Mouse (Mus musculus) forebrain, postnatal 0 days (tissue): ENCODE data around the gene Sox5. TPM values are rescaled to one million over a fixed set of nuclear protein-coding genes. Genes with fewer than 3 reads are reported as not detected.

Experiments
- ATAC-seq: fragments of 200-750 bp; cut with Nextera tagmentation; 2 replicates; pipeline ENCODE4 v1.8.0; 2017; ENCODE audit warnings: mild to moderate bottlenecking, moderate library complexity
- DNase-seq: peaks from one replicate; pipeline ENCODE4 v3.0.0-alpha.2; 2015
- H3K27ac ChIP-seq: fragments of 300-500 bp; sonication (generic); 2 replicates; pipeline ENCODE4 v1.5.1; 2014; ENCODE audit warnings: low read depth, mild to moderate bottlenecking, antibody characterized with exemption, low read length, moderate library complexity, mixed read lengths
- H3K27me3 ChIP-seq: fragments of 300-500 bp; sonication (generic); 2 replicates; pipeline ENCODE4 v1.6.1; 2014; ENCODE audit warnings: mild to moderate bottlenecking, low read length, mixed read lengths; ENCODE audit not compliant: insufficient read depth
- H3K36me3 ChIP-seq: fragments of 300-500 bp; sonication (generic); 2 replicates; pipeline ENCODE4 v1.6.1; 2014; ENCODE audit warnings: mild to moderate bottlenecking, moderate library complexity; ENCODE audit not compliant: insufficient read depth
- H3K4me1 ChIP-seq: fragments of 300-500 bp; sonication (generic); 2 replicates; pipeline ENCODE4 v1.6.1; 2014; ENCODE audit warnings: antibody characterized with exemption; ENCODE audit not compliant: insufficient read depth
- H3K4me2 ChIP-seq: fragments of 300-500 bp; sonication (generic); 2 replicates; pipeline ENCODE4 v1.6.1; 2014; ENCODE audit warnings: low read depth, mild to moderate bottlenecking, moderate library complexity
- H3K4me3 ChIP-seq: fragments of 300-500 bp; sonication (generic); 2 replicates; pipeline ENCODE4 v1.5.1; 2014; ENCODE audit warnings: low read depth, low read length, mixed read lengths
- H3K9ac ChIP-seq: fragments of 300-500 bp; sonication (generic); 2 replicates; pipeline ENCODE4 v1.6.1; 2014; ENCODE audit warnings: mild to moderate bottlenecking
- H3K9me3 ChIP-seq: fragments of 300-500 bp; sonication (generic); 2 replicates; pipeline ENCODE4 v1.6.1; 2016; ENCODE audit warnings: low read length
- CTCF ChIP-seq: sonication (generic); IDR thresholded peaks from 2 replicates; pipeline ENCODE4 v1.5.1; 2016; ENCODE audit warnings: antibody characterized with exemption, control low read depth, low read depth
- WGBS: fragments of 180-500 bp; shearing (Covaris S2); extraction: QIAGEN DNeasy Blood & Tissue Kit; methylation state at CpG from one replicate; pipeline ENCODE4 v1.1.7; 2014; 5-methylcytosine and 5-hydroxymethylcytosine counted together
- polyA plus RNA-seq: library from polyadenylated mRNA; unstranded; fragments of >200 nt; fragmentation: Nextera tagmentation; extraction: Ambion mirVana; gene quantifications from 2 replicates; pipeline ENCODE4 v1.2.1, GENCODE M21; 2015
- total RNA-seq: library from RNA; depleted of rRNA; stranded (reverse); fragments of >200 nt; gene quantifications from 2 replicates; pipeline ENCODE4 v1.2.3, GENCODE M21; 2014

Gene Sox5
- total and polyA plus RNA-seq, 2 experiments from 2014 or later = 31.6 to 62.8 TPM

DNA sequence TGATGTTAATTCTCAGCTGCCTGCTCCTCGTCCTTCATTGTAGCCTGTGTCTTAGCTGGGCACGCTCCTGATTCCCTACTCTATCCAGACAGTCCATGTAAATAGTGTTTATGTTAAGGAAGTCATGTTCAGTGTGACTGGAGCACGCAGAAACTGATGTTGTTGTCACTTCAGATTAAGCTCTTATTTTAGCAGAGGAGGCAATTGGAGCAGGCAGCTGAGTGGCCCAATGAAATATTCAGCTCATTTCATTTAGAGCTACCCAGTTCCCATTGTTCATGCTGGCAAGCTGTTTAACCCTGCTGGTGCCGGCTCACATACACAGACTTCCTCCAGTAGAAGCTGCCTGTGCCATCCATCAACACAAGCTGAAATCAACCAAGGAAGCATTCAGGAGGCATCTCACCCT, 170.4 kb downstream of the Sox5 start:
- Histone ChIP-seq H3K27ac (no peak overlapping the region), H3K9me3 (no peaks in the 10 kb centered on the region), H3K4me3 (no peak overlapping the region), H3K4me1 (no peaks in the 10 kb centered on the region), H3K27me3 (no peaks in the 10 kb centered on the region), H3K4me2 (peak overlapping the region; percentile 6; the same call in 1 of the 2 replicates), H3K36me3 (no peaks in the 10 kb centered on the region), H3K9ac (no peak overlapping the region)
- WGBS = 2% methylated on average over 4 of the region's 4 CpGs
- ATAC-seq = peak; percentile 87
- TF ChIP-seq CTCF = no peak
- DNase-seq = peak; percentile 52

DNA sequence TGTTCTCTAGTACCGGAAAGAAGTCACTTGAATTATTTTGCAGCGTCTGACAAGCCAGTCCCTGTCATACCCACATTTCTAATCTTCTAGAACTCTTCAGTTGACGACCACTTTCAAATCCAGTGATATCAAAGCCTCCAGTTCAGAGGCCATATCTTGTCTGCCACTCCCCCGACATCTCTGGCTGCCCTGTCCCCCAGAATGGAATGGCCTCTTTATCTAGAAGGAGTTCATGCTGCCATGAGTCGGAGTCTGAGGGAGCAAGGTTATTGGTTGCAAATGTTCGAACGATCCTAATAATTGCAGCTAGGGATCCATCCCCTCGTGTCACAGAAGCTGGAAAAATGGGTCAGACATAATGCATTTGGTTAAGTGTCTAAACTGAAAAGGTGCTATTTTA, 170.9 kb downstream of the Sox5 start:
- Histone ChIP-seq H3K9me3 (no peaks in the 10 kb centered on the region), H3K27ac (no peak overlapping the region), H3K4me1 (no peaks in the 10 kb centered on the region), H3K27me3 (no peaks in the 10 kb centered on the region), H3K4me2 (0 out of 2 replicates have a peak overlapping the region, but pooled peaks have one; percentile 6), H3K36me3 (no peaks in the 10 kb centered on the region), H3K9ac (no peak overlapping the region), H3K4me3 (no peak overlapping the region)
- ATAC-seq (0 out of 2 replicates have a peak, but pooled peaks have one; percentile 12), DNase-seq (no peak)
- TF ChIP-seq CTCF = no peak
- 41% methylated on average over 8 of the region's 8 CpGs for WGBS

DNA sequence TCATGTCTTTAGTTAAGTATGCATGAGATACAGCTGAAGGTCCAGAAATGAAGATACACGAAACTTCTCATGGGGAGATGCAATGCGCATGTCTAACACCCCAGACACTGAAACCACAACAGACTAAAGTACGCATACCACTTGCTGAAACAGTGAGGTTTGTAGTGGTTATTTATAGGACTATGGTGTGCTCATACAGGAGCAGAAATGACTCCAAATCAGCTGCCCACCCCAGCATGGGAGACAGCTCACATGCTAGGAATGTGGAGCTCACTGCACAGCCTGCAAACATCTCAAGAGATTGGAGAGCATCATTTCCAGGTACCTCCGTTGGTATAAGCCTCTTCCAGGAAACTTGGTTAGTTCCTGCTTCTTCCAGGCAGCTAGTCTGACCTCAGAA, 178.9 kb downstream of the Sox5 start:
- DNase-seq (no peak), ATAC-seq (no peak)
- Histone ChIP-seq H3K36me3 (no peaks in the 10 kb centered on the region), H3K9me3 (0 out of 2 replicates have a peak, but pooled peaks cover 4% of the 10 kb centered on the region), H3K27me3 (no peaks in the 10 kb centered on the region), H3K27ac (no peak overlapping the region), H3K4me3 (no peak overlapping the region), H3K9ac (no peak overlapping the region), H3K4me2 (no peak overlapping the region), H3K4me1 (peaks cover 11% of the 10 kb centered on the region)
- TF ChIP-seq CTCF = no peak
- 87% methylated on average over 4 of the region's 4 CpGs for WGBS

DNA sequence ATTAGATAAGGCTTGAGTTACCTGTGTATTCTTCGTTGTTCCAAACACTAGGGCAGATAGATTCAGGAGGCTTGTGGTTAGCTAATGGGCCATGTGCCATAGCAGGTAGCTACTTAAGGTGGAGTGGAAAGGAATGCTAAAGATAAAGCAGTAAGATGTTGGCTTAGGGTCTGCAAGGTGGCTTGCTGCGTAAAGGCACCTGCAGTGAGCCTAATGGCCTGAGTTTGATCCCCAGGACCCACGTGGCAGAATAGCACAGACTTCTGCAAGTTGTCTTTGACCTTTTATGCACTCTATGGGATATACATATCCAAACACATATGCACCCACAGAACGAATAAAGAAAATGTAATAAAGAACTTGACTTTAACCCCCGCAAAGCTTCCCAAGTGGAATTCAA, 181.4 kb downstream of the Sox5 start:
- DNase-seq (no peak), ATAC-seq (no peak)
- WGBS = 85% methylated on average over 5 of the region's 5 CpGs
- H3K4me3 ChIP-seq = no peak overlapping the region
- no peak overlapping the region for H3K9ac ChIP-seq
- no peak overlapping the region for H3K4me2 ChIP-seq
- TF ChIP-seq CTCF = no peak
- H3K9me3 ChIP-seq = 0 out of 2 replicates have a peak, but pooled peaks cover 4% of the 10 kb centered on the region
- H3K36me3 ChIP-seq = no peaks in the 10 kb centered on the region
- H3K27ac ChIP-seq = no peak overlapping the region
- peaks cover 16% of the 10 kb centered on the region for H3K4me1 ChIP-seq
- H3K27me3 ChIP-seq = no peaks in the 10 kb centered on the region

DNA sequence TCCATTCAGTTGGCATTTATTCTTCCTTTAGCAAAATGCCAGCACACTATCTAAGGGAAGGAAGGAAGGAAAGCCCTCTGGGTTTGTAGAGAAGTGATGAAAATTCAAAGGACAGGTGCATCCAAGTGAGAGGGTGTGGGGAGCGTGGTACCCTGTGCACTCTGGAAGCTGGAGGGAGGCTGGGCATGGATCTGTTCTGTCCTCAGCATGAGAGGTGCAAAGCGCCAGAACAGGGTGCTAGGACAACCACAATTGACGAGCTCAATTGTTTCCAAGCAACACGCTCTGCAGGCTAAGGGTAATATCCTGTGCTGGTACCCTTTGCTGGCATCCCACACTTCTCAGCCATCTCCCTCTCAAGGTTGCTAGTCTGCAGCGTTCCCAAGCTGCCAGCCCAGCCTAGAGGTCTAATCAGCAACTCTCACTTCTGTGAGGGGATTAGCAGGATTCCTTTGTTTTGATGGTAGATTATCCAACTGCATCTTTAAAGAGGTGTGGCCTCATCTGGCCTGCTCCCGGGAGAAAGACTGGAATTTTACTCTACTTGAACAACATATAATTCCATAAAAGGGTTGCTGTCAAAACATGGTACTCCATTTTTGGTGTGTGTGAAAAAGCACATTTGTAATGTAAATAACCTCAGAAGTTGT, 183.3 kb downstream of the Sox5 start:
- peak overlapping the region; percentile 10; the same call in 1 of the 2 replicates for H3K9ac ChIP-seq
- peak; percentile 58 for ATAC-seq

DNA sequence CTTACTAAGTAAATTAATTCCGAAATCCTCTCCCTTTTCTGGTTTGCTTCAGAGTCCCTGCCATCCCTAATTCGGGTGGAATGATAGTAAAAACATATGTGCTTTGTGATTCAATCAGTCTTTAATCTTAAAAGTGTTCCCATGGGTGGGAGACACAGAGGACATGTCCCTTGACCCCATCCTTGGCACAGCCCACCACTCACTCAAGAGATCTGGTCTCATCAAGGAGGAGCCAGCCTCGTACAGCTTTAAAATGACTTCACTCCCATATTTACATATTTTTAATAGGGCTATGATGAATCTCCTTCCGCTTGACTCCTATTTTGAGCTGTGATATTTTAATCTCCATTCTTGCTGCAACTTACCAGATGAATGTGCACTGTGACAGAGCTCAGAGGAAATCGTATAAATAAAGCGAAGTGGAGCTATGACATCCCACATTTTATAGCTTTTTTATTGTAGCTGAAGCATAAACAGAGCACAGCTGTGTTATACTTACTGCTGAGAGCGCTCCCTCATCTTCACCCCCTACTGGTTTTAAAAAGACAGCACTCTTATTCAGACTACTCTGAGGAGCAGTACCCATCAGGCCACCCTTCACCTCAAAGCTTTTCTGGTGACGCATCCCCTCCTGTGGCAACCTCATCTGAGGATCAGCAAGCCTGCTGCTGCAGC, 185.1 kb downstream of the Sox5 start:
- ATAC-seq = peak; percentile 79
- no peaks in the 10 kb centered on the region for H3K36me3 ChIP-seq
- DNase-seq = peak; percentile 40
- H3K9ac ChIP-seq = no peak overlapping the region
- H3K9me3 ChIP-seq = no peaks in the 10 kb centered on the region
- peaks cover 16% of the 10 kb centered on the region for H3K4me1 ChIP-seq
- no peak overlapping the region for H3K4me2 ChIP-seq
- no peaks in the 10 kb centered on the region for H3K27me3 ChIP-seq
- peak; percentile 29; the same call in 1 of the 2 replicates for TF ChIP-seq CTCF
- H3K27ac ChIP-seq = no peak overlapping the region
- H3K4me3 ChIP-seq = no peak overlapping the region
- 52% methylated on average over 8 of the region's 8 CpGs for WGBS

More for the DNA sequence above, 183.3 kb downstream of the Sox5 start:
- no peaks in the 10 kb centered on the region for H3K27me3 ChIP-seq
- no peaks in the 10 kb centered on the region for H3K36me3 ChIP-seq
- 14% methylated on average over 6 of the region's 6 CpGs for WGBS
- TF ChIP-seq CTCF = no peak
- peak overlapping the region; percentile 64; the same call in 1 of the 2 replicates for H3K27ac ChIP-seq
- 0 out of 2 replicates have a peak, but pooled peaks cover 4% of the 10 kb centered on the region for H3K9me3 ChIP-seq
- peak; percentile 42 for DNase-seq
- H3K4me1 ChIP-seq = peaks cover 16% of the 10 kb centered on the region
- H3K4me2 ChIP-seq = no peak overlapping the region
- H3K4me3 ChIP-seq = no peak overlapping the region

DNA sequence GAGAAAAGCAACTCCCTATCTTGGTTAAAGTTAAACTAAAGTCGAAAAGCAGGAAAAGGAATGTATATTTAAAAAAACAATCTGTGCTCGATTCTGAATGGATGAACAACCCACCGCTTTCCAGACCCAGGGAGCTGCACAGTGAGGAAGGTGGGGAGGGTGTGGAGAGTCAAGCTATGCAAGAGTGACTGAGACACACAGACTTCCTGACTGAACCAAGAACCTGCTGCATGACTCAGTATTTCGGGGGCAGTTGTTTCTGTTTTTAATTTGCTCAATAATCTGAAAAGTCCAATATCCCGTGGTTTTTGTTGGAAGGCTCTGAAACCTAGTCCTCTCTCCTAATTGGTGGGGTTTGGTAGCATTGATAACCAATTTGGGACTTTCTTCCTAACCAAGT, 196.9 kb downstream of the Sox5 start:
- no peak for TF ChIP-seq CTCF
- H3K27me3 ChIP-seq = no peaks in the 10 kb centered on the region
- H3K36me3 ChIP-seq = no peaks in the 10 kb centered on the region
- no peak overlapping the region for H3K27ac ChIP-seq
- no peak for DNase-seq
- H3K4me2 ChIP-seq = no peak overlapping the region
- H3K9ac ChIP-seq = no peak overlapping the region
- H3K4me3 ChIP-seq = no peak overlapping the region
- ATAC-seq = no peak
- 54% methylated on average over 5 of the region's 5 CpGs for WGBS
- H3K9me3 ChIP-seq = no peaks in the 10 kb centered on the region
- H3K4me1 ChIP-seq = no peaks in the 10 kb centered on the region
